Mouse (Mus musculus): ENCODE results near the gene Clp1.

Clp1 gene

DNA sequence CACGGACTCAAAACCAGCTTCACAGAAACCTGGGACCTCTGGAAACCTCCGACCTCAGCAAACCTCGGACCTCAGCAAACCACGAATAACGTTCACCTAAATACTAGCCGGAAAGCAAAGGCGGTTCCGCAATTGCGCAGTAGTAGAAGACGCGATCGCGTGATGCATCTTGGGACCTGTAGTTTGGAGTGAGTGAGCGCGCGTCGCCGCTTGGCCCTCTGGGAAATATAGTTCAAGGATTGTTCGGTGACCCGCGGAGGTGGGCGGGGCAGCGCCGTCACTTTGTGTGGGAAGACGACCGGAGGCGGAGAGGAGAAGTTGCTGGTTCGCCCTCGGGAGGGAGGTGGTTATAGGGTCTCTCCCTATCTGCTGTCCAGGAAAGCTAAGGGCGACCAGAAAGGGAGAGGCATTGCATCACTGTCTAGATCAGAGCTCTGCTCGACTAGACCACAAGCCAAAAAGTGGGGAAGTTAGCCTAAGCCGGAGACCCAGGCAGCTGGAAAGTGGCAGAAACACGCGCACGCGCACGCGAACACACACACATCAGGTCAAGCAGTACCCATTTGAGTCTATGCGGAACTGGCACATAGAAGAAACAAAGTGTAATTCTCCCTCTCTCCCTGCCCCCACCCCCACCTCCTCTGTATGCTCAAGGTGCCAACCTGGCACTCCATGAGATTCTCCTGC, at the start of gene Clp1:
TSS of gene Clp1 (minus strand) at position 179 of the 687 bp plus-strand sequence.
- DNase-seq = peak; percentile 98

DNA sequence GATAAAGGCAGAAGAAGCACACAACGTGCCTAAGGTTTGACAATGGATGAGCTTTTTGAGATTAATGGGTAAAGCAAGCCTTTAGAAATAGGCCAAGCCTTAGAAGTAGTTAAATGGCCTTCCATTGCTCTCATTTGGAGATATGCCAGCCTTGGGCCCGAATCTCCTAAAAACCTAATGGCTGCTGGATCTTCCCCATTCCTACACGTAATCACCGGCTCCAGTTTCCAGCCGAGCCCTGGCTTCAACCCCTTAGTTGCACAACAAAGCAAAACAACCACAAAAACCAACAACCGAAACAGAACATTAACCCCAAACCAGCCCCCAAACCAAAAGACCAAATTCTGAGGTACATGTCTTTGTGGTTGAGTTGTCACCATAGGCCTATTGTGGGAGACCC, 48.5 kb upstream of the Clp1 start:
- peak; percentile 37 for DNase-seq

DNA sequence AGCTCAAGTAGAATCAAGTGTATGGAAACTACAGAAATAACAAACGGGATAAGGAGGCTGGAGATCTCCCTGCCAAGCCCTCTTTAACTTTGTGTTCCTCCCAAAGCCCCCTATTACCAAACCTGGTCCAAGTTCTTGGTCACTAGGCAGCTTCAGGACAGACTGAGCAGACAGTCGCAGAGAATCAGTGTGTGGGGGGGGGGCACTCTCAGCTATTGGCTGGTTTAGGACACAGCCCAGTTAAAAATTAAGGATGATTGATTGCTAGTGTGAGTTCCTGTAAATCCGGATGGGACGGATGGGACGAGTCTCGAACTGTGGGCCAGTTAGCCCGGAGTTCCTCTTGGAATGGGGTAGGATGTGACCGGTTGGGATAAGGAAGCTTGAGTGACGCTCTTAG, 48.1 kb upstream of the Clp1 start, which contains the start of gene Serping1:
TSS of gene Serping1 (minus strand) at position 204 of the 400 bp plus-strand sequence.
- peak; percentile 46 for DNase-seq

DNA sequence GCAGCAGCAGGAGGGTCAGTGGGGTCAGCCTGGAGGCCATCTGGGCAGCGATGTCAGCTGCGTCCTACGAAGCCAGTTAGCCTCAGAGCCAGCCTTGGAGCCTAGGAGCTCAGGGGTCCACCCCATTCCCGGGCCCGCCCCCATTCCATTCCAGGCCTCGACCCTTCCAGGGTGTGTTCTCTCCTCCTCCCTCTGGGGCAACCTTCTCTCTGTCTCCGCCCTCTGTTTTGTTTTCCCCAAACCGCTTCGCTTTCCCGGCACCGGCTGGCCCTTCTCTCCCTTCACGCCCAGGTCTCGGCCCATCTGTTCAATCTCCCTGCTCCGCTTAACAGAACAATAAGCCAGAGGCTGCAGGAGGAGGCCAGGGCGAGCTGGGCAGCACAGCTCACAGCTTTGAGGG, 47.6 kb upstream of the Clp1 start:
- DNase-seq = peak; percentile 84

DNA sequence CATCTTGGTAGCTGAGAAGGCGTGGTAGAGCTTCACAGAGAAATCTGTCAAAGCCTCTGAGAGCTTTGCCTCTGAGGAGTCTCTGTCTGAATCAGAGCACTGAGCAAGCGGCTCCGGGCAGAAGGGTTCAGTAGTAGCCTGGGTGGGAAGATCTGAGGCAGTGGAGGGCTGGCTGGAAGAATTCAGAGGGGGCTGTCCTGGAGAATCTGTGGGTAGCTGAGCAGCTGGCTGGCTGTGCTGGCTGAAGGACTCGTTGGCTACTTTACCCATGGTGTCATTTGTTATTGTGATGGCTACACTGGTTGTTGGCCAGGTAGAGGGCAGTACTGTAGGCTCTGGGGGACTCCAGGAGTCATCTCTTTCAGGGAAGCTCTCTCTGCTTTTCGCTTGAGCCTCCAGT, 46.0 kb upstream of the Clp1 start:
- no peak for DNase-seq

DNA sequence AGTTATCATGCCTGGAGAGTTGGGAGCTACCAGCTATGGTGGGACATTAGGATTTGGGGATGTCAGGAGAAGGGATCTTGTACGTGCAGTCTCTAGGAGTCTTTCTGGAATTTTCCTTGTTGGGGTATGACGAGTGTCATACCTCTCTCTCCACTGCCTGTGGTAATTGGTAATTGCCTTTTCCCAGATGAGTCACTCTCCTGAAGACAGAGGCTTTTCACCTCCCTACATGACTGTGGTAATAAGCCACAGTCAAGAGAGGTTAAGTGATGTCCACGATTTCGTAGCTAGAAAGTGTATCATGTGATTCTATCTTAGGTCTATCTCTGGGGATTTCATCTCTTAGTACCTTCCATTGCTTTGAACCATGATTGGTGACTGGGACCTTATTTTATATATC, 45.3 kb upstream of the Clp1 start:
- no peak for DNase-seq

DNA sequence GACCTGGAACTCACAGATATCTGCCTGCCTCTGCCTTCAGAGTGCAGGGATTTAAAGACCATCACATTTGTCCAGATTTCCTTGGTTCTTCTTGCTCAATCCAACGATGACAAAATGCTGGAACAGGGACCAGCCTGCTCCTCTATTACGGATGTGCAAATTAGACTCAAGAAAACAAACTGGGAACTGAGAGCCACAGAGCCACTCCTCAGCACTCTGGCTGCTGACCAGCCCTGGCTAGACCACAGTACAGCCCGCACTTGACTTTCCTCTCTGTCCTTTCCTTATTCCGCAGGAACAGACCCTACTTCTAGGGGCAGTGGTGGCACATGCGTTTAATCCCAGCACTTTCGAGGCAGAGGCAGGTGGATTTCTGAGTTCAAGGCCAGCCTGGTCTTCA, 43.4 kb upstream of the Clp1 start:
- no peak for DNase-seq

DNA sequence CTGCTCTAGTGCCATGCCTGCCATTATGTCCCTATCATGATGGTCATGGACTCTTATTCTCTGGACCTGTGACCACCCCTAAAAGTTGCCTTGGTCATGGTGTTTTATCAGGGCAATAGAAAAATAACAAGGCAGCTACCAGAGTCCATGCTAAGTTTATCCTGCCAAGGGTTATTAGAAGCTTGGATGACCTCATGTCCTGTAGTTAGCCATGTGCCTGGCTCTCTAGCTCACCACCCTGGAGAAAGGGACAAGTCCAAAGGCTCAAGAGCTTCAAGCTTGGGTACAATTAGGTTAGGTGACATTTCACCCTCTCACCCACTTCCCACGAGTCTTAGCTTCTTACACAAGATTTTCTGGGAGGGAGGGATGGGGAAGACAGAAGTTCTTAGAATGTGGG, 35.7 kb upstream of the Clp1 start:
- no peak for DNase-seq

DNA sequence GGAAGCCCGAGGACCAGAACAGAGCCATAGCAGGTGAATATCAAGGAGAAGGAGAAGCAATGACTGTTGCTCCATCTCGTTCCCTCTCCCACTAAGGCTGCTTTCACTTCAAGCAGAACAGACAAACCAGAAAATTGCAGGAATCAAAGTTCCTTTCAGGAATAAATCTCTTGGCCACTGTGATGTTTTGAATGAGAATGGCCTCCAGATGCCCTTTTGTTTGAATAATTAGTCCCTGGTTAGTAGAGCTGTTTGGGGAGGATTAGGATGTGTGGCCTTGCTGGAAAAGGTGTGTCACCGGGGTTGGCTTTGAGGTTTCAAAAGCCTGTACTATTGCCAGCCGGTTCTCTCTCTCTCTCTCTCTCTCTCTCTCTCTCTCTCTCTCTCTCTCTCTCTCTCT, 35.1 kb upstream of the Clp1 start:
- no peak for DNase-seq

DNA sequence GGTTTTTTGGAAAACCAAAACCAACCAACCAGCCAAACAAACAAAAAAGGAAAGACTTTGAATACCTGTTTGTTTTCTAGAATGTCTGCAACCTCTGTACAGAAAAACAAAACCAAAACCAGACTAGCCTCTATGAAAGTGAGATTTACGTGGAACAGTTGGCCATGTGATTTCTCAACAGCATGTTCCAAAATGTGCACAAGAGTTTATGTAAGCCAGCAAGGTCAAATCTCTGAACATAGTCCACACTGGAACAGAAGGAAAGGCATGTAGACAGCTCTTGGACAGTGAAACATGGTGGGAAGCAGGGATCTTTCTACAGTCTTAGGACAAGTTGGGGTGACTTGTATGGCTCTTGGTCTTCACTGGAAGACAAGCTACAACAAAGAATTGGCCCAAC, 34.7 kb upstream of the Clp1 start:
- no peak for DNase-seq

DNA sequence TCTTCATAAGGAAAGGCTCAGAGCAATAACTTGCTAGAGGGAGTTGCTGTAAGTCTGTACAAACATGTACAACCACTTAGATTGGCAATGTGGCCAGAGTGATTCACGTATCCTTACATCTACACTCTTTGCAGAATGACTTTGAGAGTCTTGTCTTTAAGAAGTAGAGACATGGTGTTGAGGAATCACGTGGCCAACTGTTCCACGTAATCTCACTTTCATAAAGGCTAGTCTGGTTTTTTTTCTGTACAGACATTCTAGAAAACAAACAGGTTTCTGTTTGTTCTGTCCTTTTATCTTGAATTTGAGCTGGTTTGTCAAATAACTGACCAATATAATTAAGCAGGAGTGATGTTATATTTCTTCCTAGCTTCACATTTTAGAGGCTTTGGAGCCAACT, 34.2 kb upstream of the Clp1 start:
- no peak for DNase-seq

DNA sequence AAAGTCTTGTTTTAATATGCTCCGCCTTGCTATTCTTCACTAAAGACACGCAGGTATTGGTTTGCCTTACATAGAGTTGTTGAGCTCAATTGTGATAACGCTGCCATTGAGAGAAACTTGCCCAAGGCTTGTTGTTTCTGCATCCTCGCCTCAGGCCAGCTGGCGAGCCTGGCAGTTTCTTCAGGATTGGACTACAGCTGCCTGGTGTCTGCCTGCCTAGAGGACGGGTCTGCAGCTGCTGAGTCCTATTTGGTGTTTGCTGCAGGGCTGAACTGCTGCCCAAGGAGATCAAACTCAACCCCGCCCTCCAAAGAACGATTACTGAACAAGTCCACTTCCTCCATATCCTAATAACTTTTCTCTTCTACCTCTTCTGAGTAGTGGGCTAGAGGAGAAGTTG, 33.6 kb upstream of the Clp1 start:
- DNase-seq = no peak

DNA sequence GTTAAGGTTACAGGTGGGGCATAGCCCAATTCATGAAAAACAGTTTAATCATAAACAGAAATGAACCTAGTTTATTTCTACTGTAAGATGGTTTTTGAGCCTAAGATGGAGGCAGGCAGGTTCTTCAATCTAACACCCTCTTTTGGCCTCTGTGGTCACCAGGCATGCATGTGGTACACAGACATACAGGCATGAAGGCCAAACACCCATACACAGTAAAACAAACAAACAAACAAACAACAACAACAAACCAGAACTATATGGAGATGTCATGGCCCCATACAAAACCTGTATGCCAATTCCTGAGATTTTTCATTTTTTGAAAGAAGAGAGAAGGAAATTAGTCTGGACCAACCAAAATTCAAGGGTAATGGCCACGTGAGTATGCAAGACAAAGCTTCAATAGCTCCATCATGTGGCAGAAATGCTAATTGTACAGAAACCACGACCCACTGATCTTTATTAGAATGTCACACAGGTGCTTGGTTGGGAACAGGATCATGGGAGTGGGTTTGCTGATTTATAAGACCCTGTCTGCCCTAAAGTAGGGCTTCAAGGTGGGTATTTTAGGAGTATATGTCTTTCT, 31.5 kb upstream of the Clp1 start:
- DNase-seq = peak; percentile 62

DNA sequence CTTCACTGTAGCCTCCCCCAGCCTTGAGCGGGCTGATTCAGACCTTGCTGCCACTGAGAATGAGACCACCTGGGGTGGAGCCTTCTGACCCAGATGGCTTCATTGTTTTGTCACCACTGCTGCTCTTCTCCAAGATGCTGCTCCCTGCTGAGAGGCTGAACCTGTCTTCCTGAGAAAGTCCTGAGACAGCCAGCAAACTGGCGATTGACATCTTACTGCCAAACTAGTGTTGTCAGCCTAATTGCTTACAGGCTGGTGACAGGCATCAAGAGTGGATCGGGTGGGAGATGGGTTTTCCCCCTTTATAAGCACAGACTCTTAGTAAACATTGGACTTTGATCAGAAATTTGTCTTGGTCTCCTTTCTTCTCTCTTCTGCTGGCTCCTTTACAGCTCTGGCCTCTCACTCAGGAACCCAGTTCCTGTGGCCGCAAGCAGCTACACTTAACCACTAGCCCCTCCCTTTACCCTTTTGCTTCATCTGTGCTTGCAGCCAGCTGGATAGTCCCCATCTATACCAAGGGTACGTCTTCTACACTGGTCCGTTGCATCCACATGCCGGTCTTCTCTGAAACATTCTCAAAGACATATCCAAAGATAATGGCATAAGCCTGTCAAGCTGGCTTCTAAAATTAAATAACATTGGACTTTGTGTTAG, 30.0 kb upstream of the Clp1 start:
- DNase-seq = no peak

DNA sequence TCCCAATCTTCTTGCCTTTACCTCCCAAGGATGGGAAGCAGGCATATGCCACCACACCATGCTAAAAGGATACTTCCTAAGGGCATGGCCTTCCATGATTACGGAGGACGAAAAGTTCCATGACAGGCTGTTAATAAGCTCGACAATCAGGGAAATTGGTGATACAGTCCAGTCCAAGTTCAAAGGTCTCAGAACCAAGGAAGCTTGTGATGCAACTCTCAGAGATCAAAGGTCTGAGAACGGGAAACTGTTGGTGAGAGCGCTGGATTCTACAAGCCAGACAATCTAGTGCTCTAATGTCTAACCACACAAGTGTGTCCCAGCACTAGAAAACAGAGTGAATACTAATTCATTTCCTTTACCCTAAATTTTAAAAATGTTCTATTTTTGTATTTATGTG, 29.1 kb upstream of the Clp1 start:
- DNase-seq = no peak

DNA sequence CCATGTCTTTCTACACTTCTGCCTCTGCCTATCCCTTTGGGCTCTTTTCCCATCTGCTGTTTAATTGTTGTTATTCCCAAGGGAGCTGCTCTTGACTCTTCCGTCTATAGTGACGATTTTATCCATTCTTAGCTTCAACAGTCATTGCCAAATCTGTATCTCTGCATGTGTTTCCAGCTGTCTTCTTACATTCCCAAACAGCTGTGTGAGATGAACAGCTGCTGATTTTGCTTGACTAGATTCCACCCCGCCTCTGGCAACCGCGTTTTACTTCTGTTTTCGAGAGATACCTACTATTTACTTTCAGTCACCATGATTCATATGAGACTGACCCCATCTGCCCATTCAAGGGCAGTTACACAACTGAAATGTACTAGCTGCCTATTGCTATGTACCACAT, 23.0 kb upstream of the Clp1 start:
- DNase-seq = peak; percentile 52

DNA sequence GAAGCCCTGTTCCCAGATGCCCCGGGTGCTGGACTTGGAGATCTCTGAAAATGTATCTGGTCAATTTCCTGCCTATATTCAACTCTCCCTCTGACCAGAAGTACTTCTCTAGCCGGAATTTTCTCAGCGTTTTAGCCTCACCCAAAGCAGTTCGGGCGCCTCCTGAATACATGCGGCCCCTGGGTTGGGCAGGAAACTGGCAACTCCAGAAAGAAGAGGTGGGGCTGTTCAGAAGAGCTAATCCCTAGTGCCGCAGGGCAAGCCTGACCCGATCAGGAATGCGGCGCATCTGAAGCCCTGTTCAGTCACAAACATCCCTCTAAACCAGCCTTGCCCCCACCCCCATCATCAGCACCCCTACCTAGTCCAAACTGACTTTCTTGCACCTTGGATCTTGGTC, 17.0 kb upstream of the Clp1 start:
- peak; percentile 55 for DNase-seq

DNA sequence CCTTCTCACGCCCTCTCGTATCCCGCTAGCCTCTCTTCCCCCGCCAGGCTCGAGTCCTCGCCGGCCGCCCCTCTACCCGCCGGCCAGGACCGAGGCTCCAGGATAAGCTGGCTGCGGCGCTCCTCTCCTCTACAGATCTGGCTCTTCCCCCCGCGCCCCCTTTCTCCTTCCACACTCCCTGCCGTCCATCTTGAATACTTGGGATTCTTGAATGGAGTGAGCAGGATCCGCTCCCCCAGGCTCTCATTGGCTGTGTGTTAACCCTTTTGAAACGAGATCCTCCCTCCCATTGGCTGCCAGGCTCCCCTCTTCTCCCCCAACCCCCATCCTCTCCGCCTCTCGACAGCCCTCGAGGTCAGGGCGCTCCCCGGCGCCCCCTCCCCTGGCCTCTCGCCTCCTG, 16.4 kb upstream of the Clp1 start, which contains the start of gene Gm19426:
TSS of gene Gm19426 (minus strand) at position 95 of the 400 bp plus-strand sequence.
- peak; percentile 89 for DNase-seq

DNA sequence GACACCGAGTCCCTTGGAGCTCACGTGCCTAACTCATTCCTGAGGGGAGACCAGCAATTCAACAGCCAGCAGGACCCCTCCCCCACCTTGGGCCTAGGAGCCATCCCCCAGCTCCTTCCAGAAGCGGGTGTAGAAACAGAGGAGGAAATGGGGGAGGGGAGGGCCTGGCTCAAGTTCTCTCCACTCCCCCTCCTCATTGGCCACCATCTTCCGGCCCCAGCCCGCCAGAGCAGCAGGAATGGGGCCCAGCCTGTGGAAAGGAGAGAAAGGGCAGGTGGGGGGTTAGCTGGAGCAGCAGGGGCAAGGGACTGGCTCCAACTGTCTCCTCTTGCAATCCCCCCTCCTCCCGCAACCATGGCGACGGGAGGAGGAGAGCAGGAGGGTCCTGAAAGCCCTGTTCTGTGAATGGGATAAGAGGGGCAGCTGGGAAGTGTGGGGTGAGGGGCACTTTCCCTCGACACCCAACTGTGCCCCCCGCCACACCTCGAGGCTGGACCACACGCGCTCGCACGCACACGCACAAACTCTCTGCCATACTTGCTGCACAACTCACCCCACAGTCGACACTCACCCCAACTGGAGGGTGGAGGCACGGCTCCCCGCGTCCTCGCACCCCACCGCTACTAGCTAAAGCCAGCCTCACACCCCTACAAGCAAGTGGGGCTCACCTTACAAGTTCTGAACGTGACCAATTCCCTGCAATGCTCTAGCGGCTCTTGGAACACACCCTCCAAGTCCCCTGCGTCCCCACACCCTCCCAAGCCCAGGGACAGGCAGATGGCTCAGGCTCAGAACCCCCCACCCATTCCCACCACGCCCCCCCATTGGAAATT, 15.5 kb upstream of the Clp1 start:
- peak; percentile 86 for DNase-seq

DNA sequence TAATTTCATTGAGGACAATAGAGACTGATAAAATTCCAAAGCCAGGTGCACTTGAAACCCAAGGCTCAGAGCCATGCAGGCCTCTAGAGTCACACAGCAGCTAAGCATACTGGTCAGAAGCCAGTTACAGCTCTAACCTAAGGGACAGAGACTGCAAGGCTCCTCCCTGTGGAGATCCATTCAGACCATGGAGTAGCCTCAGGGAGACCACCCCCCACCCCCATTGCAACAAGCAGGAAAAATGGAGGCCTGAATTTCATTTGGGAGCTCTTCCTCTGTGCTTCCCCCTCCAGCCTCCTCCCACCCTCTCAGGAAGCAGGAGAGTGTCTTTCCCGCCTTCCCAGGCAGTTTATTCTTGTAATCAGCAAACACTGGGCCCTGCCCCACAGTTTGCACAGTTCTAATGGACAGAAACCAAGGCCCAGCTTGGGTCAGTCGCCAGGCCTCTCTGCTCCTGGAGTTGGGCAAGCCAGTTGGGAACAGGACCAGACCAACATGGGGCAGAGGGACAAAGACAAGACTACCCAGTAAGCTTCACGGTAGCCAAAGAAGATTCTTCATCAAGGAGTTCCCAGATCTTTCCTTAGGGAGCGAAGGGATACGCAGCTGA, 14.8 kb upstream of the Clp1 start:
- DNase-seq = peak; percentile 41

DNA sequence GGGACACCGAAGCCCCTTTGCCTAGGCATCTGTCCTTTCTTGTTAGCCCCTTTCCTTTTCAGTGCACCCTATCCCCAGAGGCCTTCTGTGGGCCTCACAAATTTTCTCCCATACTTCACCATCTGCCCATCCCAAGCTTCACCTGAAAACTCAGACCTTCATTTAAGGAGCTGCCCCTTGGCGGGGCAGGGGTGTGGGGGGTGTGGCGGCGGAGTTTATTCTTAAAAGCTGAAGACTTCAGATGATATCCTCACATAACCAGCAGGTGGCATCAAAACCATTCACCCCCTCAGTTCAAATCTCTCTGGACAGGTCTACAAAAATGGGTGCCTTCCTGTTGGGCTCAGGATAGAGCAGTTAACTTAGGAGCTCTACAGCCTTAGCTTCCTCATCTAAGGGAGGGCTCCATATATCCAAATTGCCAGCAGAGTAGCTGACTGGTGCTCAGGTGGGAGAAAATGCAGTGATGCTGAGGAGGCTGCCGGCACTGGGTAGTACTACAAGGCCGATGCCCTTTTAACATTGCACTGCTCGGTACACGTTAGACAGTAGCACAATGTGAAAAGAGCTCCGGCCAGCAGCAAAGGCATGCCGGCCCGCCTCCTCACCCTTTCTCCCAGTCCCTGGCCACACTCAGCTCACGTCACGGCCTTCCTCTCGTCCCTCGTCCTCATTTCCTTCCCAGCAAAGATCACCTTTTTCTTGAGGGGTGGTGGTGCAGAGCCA, 13.6 kb upstream of the Clp1 start:
- DNase-seq = peak; percentile 44

DNA sequence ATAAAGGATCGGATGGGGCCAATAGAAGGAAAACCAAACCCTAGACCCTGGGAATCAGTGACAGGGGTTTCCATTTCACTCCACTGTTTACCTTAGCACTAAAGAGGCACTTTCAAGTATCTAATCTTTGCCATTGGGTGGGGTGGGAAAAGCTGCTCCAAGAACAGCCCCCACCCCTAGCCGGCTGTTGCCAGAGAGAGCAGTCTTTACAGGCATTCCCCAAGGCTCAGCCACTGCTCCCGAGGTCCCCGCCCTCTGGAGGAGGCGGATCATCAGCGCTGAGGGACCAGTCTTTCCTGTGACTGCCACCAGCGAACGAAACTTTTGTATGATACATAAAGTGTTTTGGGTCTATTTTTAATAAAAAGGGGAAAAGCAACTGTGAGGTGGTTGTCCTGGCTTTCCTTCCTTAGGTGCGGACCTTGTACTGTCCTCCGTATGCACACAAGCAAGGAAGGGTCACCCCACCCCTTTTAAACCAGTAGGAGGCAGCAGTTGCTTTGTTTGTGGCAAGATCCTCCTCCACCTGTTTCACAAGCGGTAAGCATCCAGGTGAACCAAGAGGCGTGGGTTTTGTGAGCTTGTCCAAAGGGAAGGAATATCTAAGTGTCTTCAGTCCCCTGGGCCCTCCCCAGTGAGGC, 11.2 kb upstream of the Clp1 start:
- DNase-seq = peak; percentile 68

Measured in kidney, postnatal 10 days (tissue).